Mouse (Mus musculus) cerebellum, adult 2 months (tissue): ENCODE measurements around the gene Rab1a.
"Not testable (repeated sequence)": the region's sequence is repeated elsewhere in the genome, so short reads cannot be mapped to it uniquely, and the experiment has no call there.

Experiments used
- CTCF ChIP-seq: fragments of 200-500 bp; IDR thresholded peaks from 2 replicates; pipeline ENCODE4 v1.5.1; 2011; ENCODE audit warnings: low read depth, mild to moderate bottlenecking, control low read depth, low read length, moderate library complexity, borderline replicate concordance; ENCODE audit not compliant: insufficient read depth
- POLR2A ChIP-seq: fragments of 200-500 bp; IDR thresholded peaks from 2 replicates; pipeline ENCODE4 v1.6.1; 2011; ENCODE audit warnings: low read length, control low read depth, borderline replicate concordance; ENCODE audit not compliant: insufficient read depth

DNA sequence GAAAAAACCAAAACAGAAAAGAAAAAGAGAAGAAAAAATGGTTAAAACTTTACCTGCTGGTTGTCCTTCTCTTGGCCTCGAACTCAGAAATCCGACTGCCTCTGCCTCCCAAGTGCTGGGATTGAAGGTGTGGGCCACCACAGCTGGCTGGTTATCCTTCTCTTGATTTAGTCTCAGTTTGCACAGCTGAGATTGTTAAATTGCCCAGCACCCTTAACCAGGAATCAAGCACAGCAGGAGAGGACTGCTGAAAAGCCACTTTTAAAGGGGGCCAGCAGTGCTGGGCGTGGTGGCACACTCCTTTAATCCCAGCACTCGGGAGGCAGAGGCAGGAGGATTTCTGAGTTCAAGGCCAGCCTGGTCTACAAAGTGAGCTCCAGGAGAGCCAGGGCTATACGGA lies 47.7 kb upstream of the Rab1a start:
- TF ChIP-seq POLR2A, CTCF: not testable (repeated sequence)
